15 mouse cellular contexts compared by ENCODE assay signal in genomic region chr2:170336266-170336760, GRCm38 (mm10).
DNase-seq lines count a peak whose midpoint lies in the region; ATAC-seq and TF ChIP-seq lines count a peak whose summit lies in the region.
"Had no signal": no experiment of that assay in that cellular context is flagged by ENCODE, and none has a peak within 500 bp of the region (broad histone marks: within the 10 kb centered on the region; RNA-seq: fewer than 3 reads in every experiment).

No protein-coding gene starts in this region.

- no peaks in the 10 kb centered on the region for H3K9me3 ChIP-seq in lung, embryonic 15.5 days
- no peaks in the 10 kb centered on the region for H3K9me3 ChIP-seq in heart, embryonic 13.5 days
- no peaks in the 10 kb centered on the region for H3K9me3 ChIP-seq in limb, embryonic 10.5 days (replicated peaks)
- H3K9me3 ChIP-seq in hindbrain, embryonic 10.5 days, result no peaks in the 10 kb centered on the region
- H3K9me3 ChIP-seq: forebrain, embryonic 15.5 days; kidney, embryonic 15.5 days; liver, embryonic 12.5 days had no signal

- no peaks in the 10 kb centered on the region for H3K36me3 ChIP-seq in lung, embryonic 15.5 days
- H3K36me3 ChIP-seq in C2C12 (ENCODE audit: control insufficient read depth, insufficient read depth), result no peaks in the 10 kb centered on the region
- H3K36me3 ChIP-seq in heart, embryonic 13.5 days, result no peaks in the 10 kb centered on the region
- no peaks in the 10 kb centered on the region for H3K36me3 ChIP-seq in limb, embryonic 10.5 days
- H3K36me3 ChIP-seq in hindbrain, embryonic 10.5 days, result no peaks in the 10 kb centered on the region
- H3K36me3 ChIP-seq: forebrain, embryonic 15.5 days; kidney, embryonic 15.5 days; liver, embryonic 12.5 days had no signal

- H3K9ac ChIP-seq in lung, embryonic 15.5 days, result no peak overlapping the region
- peak overlapping the region; percentile 7; the same call in 1 of the 2 replicates for H3K9ac ChIP-seq in heart, embryonic 13.5 days
- H3K9ac ChIP-seq: forebrain, embryonic 15.5 days; kidney, embryonic 15.5 days; liver, embryonic 12.5 days had no signal

- no peak overlapping the region for H3ac ChIP-seq in C2C12 (ENCODE audit: control insufficient read depth, insufficient read length, low read depth)

- no peak overlapping the region for H3K4me3 ChIP-seq in lung, embryonic 15.5 days
- no peak overlapping the region for H3K4me3 ChIP-seq in C2C12 (ENCODE audit: insufficient read depth, poor library complexity, severe bottlenecking)
- H3K4me3 ChIP-seq in heart, embryonic 13.5 days, result 0 out of 2 replicates have a peak overlapping the region, but pooled peaks have one; percentile 7
- H3K4me3 ChIP-seq in limb, embryonic 10.5 days, result no peak overlapping the region
- no peak overlapping the region for H3K4me3 ChIP-seq in hindbrain, embryonic 10.5 days
- H3K4me3 ChIP-seq: forebrain, embryonic 15.5 days; kidney, embryonic 15.5 days; liver, embryonic 12.5 days had no signal

- TF ChIP-seq CTCF in C2C12 (IDR thresholded peaks at IDR 0.05; ENCODE audit: control insufficient read depth, insufficient read depth, insufficient read length), result no peak

- no peak for DNase-seq in lung, postnatal 36 days
- DNase-seq in gastrocnemius, postnatal 36 days, result no peak
- no peak for DNase-seq in limb, embryonic 10.5 days (ENCODE audit: low spot score)
- DNase-seq in hindbrain, embryonic 10.5 days (ENCODE audit: low spot score), result no peak
- DNase-seq: adrenal gland, adult 8-10 months; cerebellum, adult 9-10 months; right cerebral cortex, postnatal 14 days had no signal

- peaks cover 8% of the 10 kb centered on the region for H3K4me1 ChIP-seq in lung, embryonic 15.5 days
- peaks cover 13% of the 10 kb centered on the region for H3K4me1 ChIP-seq in heart, embryonic 13.5 days
- no peaks in the 10 kb centered on the region for H3K4me1 ChIP-seq in limb, embryonic 10.5 days
- H3K4me1 ChIP-seq in hindbrain, embryonic 10.5 days (replicated peaks), result peaks cover 11% of the 10 kb centered on the region
- H3K4me1 ChIP-seq: forebrain, embryonic 15.5 days had no signal

- WGBS in lung, embryonic 15.5 days, result 39% methylated on average over 9 of the region's 9 CpGs
- whole genome bisulfite sequencing in heart, embryonic 13.5 days, result 21% methylated on average over 9 of the region's 9 CpGs
- 78% methylated on average over 9 of the region's 9 CpGs for WGBS in limb, embryonic 10.5 days
- 78% methylated on average over 9 of the region's 9 CpGs for WGBS in hindbrain, embryonic 10.5 days

- no peaks in the 10 kb centered on the region for H3K79me2 ChIP-seq in C2C12 (ENCODE audit: control insufficient read depth, insufficient read depth)

- peak; percentile 69 for ATAC-seq in lung, embryonic 15.5 days (ENCODE audit: borderline replicate concordance, extremely low read depth, low FRiP score, low TSS enrichment)
- peak; percentile 8; the same call in 1 of the 2 replicates for ATAC-seq in heart, embryonic 13.5 days (ENCODE audit: extremely low read depth, insufficient number of reproducible peaks, low FRiP score, low TSS enrichment)
- ATAC-seq in megakaryocyte, adult 5-6 weeks (ENCODE audit: poor library complexity, severe bottlenecking), result peak; percentile 63
- ATAC-seq: forebrain, embryonic 15.5 days; inflammation-experienced regulatory T-cells, adult 6 months; liver, embryonic 12.5 days had no signal

- H3K27me3 ChIP-seq in lung, embryonic 15.5 days, result no peaks in the 10 kb centered on the region
- no peaks in the 10 kb centered on the region for H3K27me3 ChIP-seq in C2C12 (ENCODE audit: control insufficient read depth, insufficient read depth, insufficient read length)
- H3K27me3 ChIP-seq in heart, embryonic 13.5 days (replicated peaks), result no peaks in the 10 kb centered on the region; the same call in 1 of the 2 replicates
- no peaks in the 10 kb centered on the region for H3K27me3 ChIP-seq in limb, embryonic 10.5 days (ENCODE audit: low read depth, poor library complexity, severe bottlenecking)
- no peaks in the 10 kb centered on the region for H3K27me3 ChIP-seq in hindbrain, embryonic 10.5 days (ENCODE audit: insufficient read depth, poor library complexity, severe bottlenecking)
- H3K27me3 ChIP-seq: forebrain, embryonic 15.5 days; kidney, embryonic 15.5 days; liver, embryonic 12.5 days had no signal

- H3K79me3 ChIP-seq in C2C12 (ENCODE audit: low read depth), result no peaks in the 10 kb centered on the region

- H3K4me2 ChIP-seq in lung, embryonic 15.5 days, result no peak overlapping the region
- peak overlapping the region; percentile 51 for H3K4me2 ChIP-seq in heart, embryonic 13.5 days
- H3K4me2 ChIP-seq: forebrain, embryonic 15.5 days; kidney, embryonic 15.5 days; liver, embryonic 12.5 days had no signal

- intact Hi-C loops in gastrocnemius, postnatal 36 days (cut with DNase I), result no loop called here

- H3K27ac ChIP-seq in lung, embryonic 15.5 days, result no peak overlapping the region
- 0 out of 2 replicates have a peak overlapping the region, but pooled peaks have one; percentile 39 for H3K27ac ChIP-seq in heart, embryonic 13.5 days (replicated peaks)
- no peak overlapping the region for H3K27ac ChIP-seq in limb, embryonic 10.5 days
- no peak overlapping the region for H3K27ac ChIP-seq in hindbrain, embryonic 10.5 days
- H3K27ac ChIP-seq: forebrain, embryonic 15.5 days; kidney, embryonic 15.5 days; liver, embryonic 12.5 days had no signal

TF ChIP-seq in C2C12, 6 proteins besides CTCF, POLR2A, EP300 and RAD21:
- peak; percentile 14 for TF ChIP-seq MYOD1 (IDR thresholded peaks at IDR 0.05; ENCODE audit: control insufficient read depth, insufficient read length, low read depth)
- no peak for TF ChIP-seq CEBPB (IDR thresholded peaks at IDR 0.05; ENCODE audit: low read depth)
TF ChIP-seq in C2C12: peak in this region for 1.

Comparison
In these comparisons a context has a peak if more than half of its experiments do, and no peak if none do; other contexts are left out.
1. ATAC-seq: peak in every context shown above with its lines; median percentile 69 in lung, embryonic 15.5 days; 63 in megakaryocyte, adult 5-6 weeks; 8 in heart, embryonic 13.5 days.